Mouse (Mus musculus): ENCODE measurements around the gene Atrnl1. TPM values are rescaled to one million over a fixed set of nuclear protein-coding genes. Genes with fewer than 3 reads are reported as not detected.

Atrnl1 gene
- polyA plus RNA-seq, 1 experiment from 2014 or later, result 1.8 TPM

DNA sequence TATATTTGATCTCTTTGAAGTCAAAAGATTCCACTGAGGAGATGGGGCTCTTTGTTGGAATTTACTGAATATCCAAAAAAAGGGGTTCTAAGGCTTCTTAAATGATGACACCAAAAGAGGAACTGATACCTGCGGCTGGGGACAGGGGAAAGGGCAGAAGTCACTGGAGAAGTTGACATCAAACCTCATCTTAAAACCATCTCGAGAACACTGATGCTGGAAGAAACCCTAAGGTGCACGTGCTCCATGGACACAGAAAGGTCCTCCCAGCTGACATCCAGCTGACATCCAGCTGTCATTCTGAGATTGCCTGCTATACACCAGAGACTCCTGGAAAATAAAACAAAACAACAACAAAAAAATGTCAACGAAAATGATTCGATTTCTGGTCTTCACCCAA lies 19.9 kb upstream of the Atrnl1 start:
- Histone ChIP-seq H3K4me2 (no peak overlapping the region), H3K9me3 (replicated peaks) (no peaks in the 10 kb centered on the region), H3K9ac (no peak overlapping the region), H3K4me3 (no peak overlapping the region), H3K4me1 (peaks cover 7% of the 10 kb centered on the region; the same call in 1 of the 2 replicates), H3K36me3 (no peaks in the 10 kb centered on the region), H3K27me3 (replicated peaks) (peaks cover 10% of the 10 kb centered on the region; the same call in 1 of the 2 replicates), H3K27ac (no peak overlapping the region)
- 47% methylated on average over 5 of the region's 5 CpGs for WGBS (ENCODE audit: insufficient replicate concordance)
- ATAC-seq, result no peak

DNA sequence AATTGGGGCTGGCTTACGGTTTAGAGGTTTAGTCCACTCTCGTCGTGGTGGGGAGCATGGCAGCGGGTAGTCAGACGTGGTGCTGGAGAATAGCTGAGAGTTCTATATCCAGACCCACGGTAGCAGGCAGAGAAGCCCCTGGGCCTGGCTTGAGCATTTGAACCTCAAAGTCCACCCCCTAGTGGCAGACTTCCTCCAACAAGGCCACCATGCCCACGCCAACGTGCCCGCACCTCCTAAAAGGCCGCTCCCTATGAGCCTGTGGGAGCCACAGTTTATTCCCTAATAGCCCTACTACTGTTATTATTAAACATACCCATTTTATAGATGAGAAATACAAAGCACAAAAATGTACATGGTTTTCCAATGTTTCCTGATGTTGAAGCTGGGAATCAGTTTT lies 19.2 kb upstream of the Atrnl1 start:
- Histone ChIP-seq H3K9ac (no peak overlapping the region), H3K27ac (no peak overlapping the region), H3K4me1 (0 out of 2 replicates have a peak, but pooled peaks cover under 1% of the 10 kb centered on the region), H3K4me2 (no peak overlapping the region), H3K27me3 (replicated peaks) (peaks cover 10% of the 10 kb centered on the region; the same call in 1 of the 2 replicates), H3K36me3 (no peaks in the 10 kb centered on the region), H3K9me3 (replicated peaks) (no peaks in the 10 kb centered on the region), H3K4me3 (no peak overlapping the region)
- no peak for ATAC-seq
- 74% methylated on average over 10 of the region's 10 CpGs for WGBS (ENCODE audit: insufficient replicate concordance)

- Histone ChIP-seq H3K27ac (no peak overlapping the region), H3K4me3 (no peak overlapping the region), H3K4me1 (no peaks in the 10 kb centered on the region), H3K36me3 (no peaks in the 10 kb centered on the region), H3K9ac (no peak overlapping the region), H3K4me2 (no peak overlapping the region), H3K27me3 (replicated peaks) (peaks cover 10% of the 10 kb centered on the region; the same call in 1 of the 2 replicates), H3K9me3 (replicated peaks) (no peaks in the 10 kb centered on the region)
- no peak for ATAC-seq
- WGBS (ENCODE audit: insufficient replicate concordance), result 48% methylated on average over 2 of the region's 2 CpGs
Observed at GRCm38 (mm10) chr19:57592355-57592754, 18.5 kb upstream of the Atrnl1 start.

- no peak overlapping the region for H3K4me2 ChIP-seq
- H3K4me3 ChIP-seq, result no peak overlapping the region
- H3K27me3 ChIP-seq (replicated peaks), result no peaks in the 10 kb centered on the region
- no peaks in the 10 kb centered on the region for H3K36me3 ChIP-seq
- WGBS (ENCODE audit: insufficient replicate concordance), result 78% methylated on average over 8 of the region's 8 CpGs
- H3K9me3 ChIP-seq (replicated peaks), result no peaks in the 10 kb centered on the region
- H3K27ac ChIP-seq, result no peak overlapping the region
- no peak overlapping the region for H3K9ac ChIP-seq
- no peak for ATAC-seq
- peaks cover 26% of the 10 kb centered on the region for H3K4me1 ChIP-seq
Observed at GRCm38 (mm10) chr19:57599126-57599525, 11.7 kb upstream of the Atrnl1 start.

- Histone ChIP-seq H3K4me2 (peak overlapping the region; percentile 41), H3K27me3 (replicated peaks) (no peaks in the 10 kb centered on the region), H3K36me3 (no peaks in the 10 kb centered on the region), H3K4me1 (peaks cover 26% of the 10 kb centered on the region), H3K9me3 (replicated peaks) (no peaks in the 10 kb centered on the region), H3K4me3 (no peak overlapping the region), H3K27ac (peak overlapping the region; percentile 62), H3K9ac (peak overlapping the region; percentile 27; the same call in 1 of the 2 replicates)
- ATAC-seq, result peak; percentile 24; the same call in 1 of the 2 replicates
- WGBS (ENCODE audit: insufficient replicate concordance), result 39% methylated on average over 16 of the region's 16 CpGs
Observed at GRCm38 (mm10) chr19:57600233-57600929, 10.5 kb upstream of the Atrnl1 start.

GRCm38 (mm10) chr19:57600930-57601328 lies 9.9 kb upstream of the Atrnl1 start:
- H3K27me3 ChIP-seq (replicated peaks), result no peaks in the 10 kb centered on the region
- ATAC-seq, result no peak
- no peaks in the 10 kb centered on the region for H3K36me3 ChIP-seq
- no peaks in the 10 kb centered on the region for H3K9me3 ChIP-seq (replicated peaks)
- peaks cover 26% of the 10 kb centered on the region for H3K4me1 ChIP-seq
- H3K4me2 ChIP-seq, result no peak overlapping the region
- 60% methylated on average over 2 of the region's 2 CpGs for WGBS (ENCODE audit: insufficient replicate concordance)
- H3K27ac ChIP-seq, result no peak overlapping the region
- no peak overlapping the region for H3K4me3 ChIP-seq
- no peak overlapping the region for H3K9ac ChIP-seq

GRCm38 (mm10) chr19:57603593-57603992 lies 7.2 kb upstream of the Atrnl1 start:
- 82% methylated on average over 3 of the region's 3 CpGs for WGBS (ENCODE audit: insufficient replicate concordance)
- H3K36me3 ChIP-seq, result no peaks in the 10 kb centered on the region
- no peak overlapping the region for H3K4me3 ChIP-seq
- no peaks in the 10 kb centered on the region for H3K9me3 ChIP-seq (replicated peaks)
- H3K27ac ChIP-seq, result no peak overlapping the region
- ATAC-seq, result no peak
- no peaks in the 10 kb centered on the region for H3K27me3 ChIP-seq (replicated peaks)
- no peak overlapping the region for H3K4me2 ChIP-seq
- no peak overlapping the region for H3K9ac ChIP-seq
- H3K4me1 ChIP-seq, result peaks cover 21% of the 10 kb centered on the region

- Histone ChIP-seq H3K9ac (no peak overlapping the region), H3K4me1 (peaks cover 16% of the 10 kb centered on the region), H3K4me2 (no peak overlapping the region), H3K27me3 (replicated peaks) (peaks cover 5% of the 10 kb centered on the region; the same call in 1 of the 2 replicates), H3K9me3 (replicated peaks) (no peaks in the 10 kb centered on the region), H3K4me3 (no peak overlapping the region), H3K27ac (no peak overlapping the region), H3K36me3 (no peaks in the 10 kb centered on the region)
- no peak for ATAC-seq
- 77% methylated on average over 3 of the region's 3 CpGs for WGBS (ENCODE audit: insufficient replicate concordance)
Observed at GRCm38 (mm10) chr19:57605941-57606340, 4.9 kb upstream of the Atrnl1 start.

GRCm38 (mm10) chr19:57606351-57606750 lies 4.5 kb upstream of the Atrnl1 start:
- Histone ChIP-seq H3K4me1 (peaks cover 15% of the 10 kb centered on the region), H3K27ac (no peak overlapping the region), H3K4me2 (no peak overlapping the region), H3K4me3 (no peak overlapping the region), H3K9ac (no peak overlapping the region), H3K9me3 (replicated peaks) (no peaks in the 10 kb centered on the region), H3K27me3 (replicated peaks) (peaks cover 8% of the 10 kb centered on the region), H3K36me3 (no peaks in the 10 kb centered on the region)
- no peak for ATAC-seq
- WGBS (ENCODE audit: insufficient replicate concordance), result 78% methylated on average over 10 of the region's 10 CpGs

DNA sequence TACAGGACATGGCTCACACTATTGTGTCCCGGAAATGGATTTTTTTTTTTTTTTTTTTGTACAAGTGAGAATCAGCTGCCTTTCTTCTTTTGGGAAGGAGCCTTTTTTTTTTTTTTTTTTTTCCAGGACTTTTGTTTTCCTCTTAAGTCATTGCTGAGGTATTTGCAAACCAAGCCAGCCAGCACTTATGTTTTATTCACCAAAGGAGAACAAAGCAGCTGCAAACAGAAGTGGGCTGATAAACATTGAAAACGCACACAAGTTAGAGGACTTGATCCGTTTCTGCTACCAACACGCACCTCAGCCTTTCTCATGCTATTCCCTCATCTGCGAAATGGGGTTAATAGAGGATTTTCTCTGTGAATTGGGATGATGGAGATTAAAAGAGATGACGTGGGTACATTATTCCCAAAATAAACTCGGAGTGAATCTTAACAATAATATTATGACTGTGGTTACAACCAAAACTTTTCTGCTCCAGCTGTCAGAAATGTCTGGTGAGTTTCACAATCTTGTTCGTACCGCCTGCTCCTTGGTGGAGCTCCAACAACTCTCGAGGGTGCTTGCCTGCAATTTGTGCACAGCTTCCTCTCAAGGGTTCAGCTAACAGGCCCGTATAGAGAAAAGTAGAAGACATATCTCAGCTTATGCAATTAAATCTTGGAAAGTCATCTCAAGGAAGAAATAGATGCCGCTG lies 1.3 kb upstream of the Atrnl1 start:
- Histone ChIP-seq H3K9me3 (replicated peaks) (no peaks in the 10 kb centered on the region), H3K4me1 (peaks cover 26% of the 10 kb centered on the region), H3K4me2 (peak overlapping the region; percentile 99), H3K4me3 (peak overlapping the region; percentile 86), H3K36me3 (no peaks in the 10 kb centered on the region), H3K27ac (0 out of 2 replicates have a peak overlapping the region, but pooled peaks have one; percentile 80), H3K9ac (peak overlapping the region; percentile 88), H3K27me3 (replicated peaks) (peaks cover 18% of the 10 kb centered on the region)
- 16% methylated on average over 12 of the region's 12 CpGs for WGBS (ENCODE audit: insufficient replicate concordance)
- no peak for ATAC-seq

- H3K4me2 ChIP-seq, result peak overlapping the region; percentile 99
- H3K9me3 ChIP-seq (replicated peaks), result no peaks in the 10 kb centered on the region
- no peak for ATAC-seq
- peaks cover 26% of the 10 kb centered on the region for H3K4me1 ChIP-seq
- H3K27ac ChIP-seq, result peak overlapping the region; percentile 80
- H3K9ac ChIP-seq, result peak overlapping the region; percentile 88
- under 1% methylated on average over 21 of the region's 21 CpGs for WGBS (ENCODE audit: insufficient replicate concordance)
- peaks cover 18% of the 10 kb centered on the region for H3K27me3 ChIP-seq (replicated peaks)
- no peaks in the 10 kb centered on the region for H3K36me3 ChIP-seq
- peak overlapping the region; percentile 86 for H3K4me3 ChIP-seq
Observed at GRCm38 (mm10) chr19:57610058-57610475, 767 bp upstream of the Atrnl1 start.

Measured in liver, embryonic 12.5 days (tissue).